Mouse (Mus musculus) cerebellum, adult 8-10 months (tissue): ENCODE measurements around the gene Tnfsf18.

Experiments used
- DNase-seq: peaks from one replicate; pipeline ENCODE4 v3.0.0; 2022

The Tnfsf18 gene

DNA sequence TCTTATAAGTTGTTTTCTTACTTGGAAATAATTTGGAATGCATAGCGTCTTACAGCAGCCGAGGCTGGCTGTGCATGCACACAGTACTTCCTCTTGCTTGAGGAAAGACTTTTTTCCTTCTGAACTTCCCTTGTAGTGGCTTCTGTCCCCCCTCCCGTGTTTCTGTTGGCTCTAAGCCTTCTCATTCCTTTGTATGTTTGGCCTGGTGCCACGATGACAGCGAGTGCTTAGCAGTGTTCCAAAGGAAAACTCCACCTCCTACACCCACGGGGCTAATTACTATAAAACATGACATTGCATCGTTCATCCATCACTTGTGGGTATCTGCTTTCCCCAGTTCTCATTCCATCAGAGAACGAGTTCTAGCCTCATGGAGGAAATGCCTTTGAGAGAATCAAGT lies at the start of gene Tnfsf18:
Tnfsf18 (plus strand) TSS at position 313 of the 400 bp plus-strand sequence.
- no peak for DNase-seq

DNA sequence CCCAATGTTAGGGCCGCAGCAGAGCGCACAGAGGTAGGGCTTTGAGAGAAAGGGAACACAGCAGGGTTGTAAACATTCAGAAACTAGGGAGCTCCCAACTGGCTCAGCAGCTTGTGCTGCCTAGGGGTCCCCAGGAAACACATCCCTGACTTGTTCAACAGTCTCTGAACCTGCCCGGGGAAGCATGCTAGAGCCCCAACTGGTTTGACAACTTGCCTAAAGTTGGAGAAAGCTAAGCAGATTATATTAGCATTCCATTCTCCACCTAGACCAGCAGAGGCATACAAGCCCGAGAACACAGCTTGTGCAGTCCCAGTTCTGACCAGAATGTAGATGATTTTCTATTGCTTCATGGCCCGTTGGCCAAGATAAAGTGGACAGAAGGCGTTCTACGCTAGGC lies 49.6 kb upstream of the Tnfsf18 start:
- no peak for DNase-seq

DNA sequence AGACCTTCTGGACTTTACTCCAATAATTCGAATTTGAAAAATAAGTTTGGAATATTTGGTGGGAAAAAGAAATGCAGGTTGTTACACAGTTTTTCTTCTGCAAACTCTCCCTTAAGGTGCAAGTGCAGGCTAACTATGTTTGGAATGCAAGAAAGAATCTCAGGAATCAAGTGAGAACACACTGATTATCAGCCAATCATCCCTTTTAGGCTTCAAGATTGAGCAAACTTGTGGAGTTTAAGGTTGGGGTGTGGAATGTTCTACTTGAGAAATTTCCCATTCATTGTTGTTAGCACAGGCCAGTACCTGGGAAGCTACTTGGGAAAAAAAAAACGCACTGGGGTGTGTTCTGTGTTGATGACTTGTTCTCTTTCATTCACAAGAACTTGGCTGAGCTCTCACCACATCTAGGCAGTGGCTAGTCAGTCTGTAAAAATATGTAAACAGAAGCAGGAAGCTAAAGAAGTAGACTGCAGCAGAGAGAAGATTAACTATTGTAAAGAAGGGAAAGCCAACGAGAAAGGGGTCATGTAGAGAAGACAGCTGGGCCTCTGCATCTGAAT lies 42.7 kb upstream of the Tnfsf18 start:
- DNase-seq: no peak

DNA sequence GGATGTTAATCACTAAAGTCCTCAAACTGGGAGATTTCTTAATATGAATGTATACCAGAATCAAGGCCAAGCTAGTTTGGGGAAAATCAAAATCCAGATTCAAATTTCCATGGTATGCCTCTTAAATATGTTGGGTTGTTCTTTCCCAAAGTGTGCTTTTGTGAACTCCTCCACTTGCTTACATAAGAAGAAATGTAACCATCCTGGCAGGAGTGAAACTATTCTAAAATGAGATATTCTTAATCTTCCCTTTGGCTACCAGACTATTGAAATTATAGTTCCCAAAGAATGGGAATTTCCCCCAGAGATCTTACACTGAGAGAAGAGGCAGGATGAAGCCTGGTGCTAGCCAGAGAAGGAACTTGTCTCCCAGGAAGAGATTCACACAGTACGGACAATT lies 42.2 kb upstream of the Tnfsf18 start:
- no peak for DNase-seq

DNA sequence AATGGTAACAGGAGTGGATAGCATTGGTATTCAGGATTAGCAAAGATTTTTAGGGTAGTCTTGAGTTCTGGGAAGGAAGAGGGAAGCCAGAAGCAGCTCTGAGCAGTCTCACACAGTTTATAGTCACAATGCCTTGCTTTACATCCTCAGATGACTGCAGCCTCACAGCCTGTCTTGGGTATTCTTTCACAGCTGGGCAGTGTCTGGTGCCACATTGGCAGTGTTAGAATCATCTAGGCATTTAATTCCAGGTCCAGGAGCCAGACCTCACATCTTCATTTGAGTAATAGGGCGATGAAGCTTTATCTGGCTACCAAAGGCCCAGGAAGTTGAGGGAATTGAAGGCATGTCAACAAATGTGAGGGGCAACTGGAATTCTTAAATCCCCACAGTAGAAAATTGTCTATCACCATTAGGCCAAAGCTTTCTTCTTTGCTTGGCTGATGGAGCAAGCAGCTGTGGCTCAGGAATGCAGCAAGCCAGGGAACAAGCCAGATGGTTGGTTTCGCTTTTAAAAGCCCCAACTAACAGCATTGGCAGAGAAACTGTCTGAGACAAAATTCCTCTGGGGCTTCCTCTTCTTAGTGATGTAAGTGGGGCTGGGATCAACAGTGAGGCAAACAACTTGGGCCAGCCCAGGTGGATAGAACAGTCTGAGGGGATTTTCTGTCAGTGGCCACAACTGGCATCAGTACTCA lies 30.9 kb upstream of the Tnfsf18 start:
- no peak for DNase-seq

DNA sequence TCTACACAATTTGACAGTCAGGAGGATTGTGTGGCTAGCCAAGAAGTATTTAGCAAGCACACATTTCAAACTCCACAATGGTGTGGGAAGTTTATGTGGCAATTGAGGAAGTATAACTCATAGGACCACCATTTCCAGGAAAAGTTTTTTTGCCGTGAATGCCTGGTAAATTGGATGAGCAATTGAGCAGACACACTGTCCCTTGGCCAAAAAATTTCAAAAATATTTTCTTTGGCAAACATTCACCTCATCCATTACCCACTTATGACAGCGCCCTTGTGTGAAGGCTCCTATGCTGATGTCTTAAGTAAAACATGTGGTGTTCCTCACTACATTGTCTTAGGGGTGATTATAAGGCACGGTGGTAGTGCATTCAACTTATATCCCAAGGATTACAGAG lies 17.2 kb upstream of the Tnfsf18 start:
- DNase-seq: no peak

DNA sequence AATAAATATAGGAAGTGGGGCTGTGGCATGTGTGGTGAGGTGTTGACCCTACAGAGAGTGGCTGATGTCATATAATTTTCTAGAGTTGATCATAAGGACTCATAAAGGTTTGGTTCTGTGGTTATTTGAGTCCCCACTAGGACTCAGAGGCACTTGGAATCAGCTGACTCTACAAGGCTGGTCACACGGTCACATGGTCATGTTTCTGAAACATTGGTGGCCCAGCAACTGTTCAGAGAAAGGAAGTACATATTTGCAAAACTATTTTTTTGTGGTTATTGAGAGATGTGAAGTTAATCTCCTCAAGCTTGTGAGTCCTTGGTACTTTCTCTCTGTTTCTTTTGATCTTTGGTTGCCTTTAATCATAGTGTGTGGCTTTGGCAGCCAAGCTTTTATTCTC lies 14.6 kb upstream of the Tnfsf18 start:
- no peak for DNase-seq

DNA sequence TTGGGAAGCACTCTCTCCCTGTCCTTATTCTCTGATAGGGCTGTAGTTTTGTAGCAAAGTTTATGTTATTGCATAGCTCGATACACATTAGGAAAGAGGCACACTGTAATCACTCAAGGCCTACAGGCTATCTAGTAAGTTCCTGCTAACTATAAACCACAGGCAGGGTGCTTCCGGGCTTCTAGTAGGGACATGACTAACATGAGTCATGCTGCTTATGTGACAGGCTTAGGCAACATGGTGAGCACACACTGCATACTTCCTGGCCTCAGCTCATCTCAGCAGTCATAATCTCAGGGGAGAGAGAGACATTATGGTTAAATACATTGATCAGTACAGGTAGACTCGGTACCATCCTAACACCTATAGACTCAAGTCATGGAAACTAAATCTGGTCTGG lies 12.2 kb upstream of the Tnfsf18 start:
- DNase-seq: no peak

DNA sequence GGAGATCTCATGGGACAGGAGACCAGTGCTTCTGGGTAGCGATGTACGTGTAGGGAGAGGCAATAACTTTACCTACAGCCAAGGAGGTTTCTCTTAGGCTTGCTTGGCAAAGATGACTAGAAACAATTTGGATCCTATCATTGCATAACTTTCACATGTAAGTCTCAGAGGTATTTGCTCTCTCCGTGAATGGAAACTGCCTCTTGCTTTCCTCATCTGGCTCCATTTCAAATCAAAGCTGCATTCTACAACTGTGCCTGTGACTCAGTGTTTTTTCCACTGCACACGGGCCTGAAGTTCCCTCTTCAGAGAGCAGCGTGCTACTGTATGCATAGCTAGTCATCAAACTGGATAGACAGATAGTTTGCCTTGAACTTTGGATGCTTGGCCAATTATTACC lies 7.4 kb upstream of the Tnfsf18 start:
- no peak for DNase-seq

DNA sequence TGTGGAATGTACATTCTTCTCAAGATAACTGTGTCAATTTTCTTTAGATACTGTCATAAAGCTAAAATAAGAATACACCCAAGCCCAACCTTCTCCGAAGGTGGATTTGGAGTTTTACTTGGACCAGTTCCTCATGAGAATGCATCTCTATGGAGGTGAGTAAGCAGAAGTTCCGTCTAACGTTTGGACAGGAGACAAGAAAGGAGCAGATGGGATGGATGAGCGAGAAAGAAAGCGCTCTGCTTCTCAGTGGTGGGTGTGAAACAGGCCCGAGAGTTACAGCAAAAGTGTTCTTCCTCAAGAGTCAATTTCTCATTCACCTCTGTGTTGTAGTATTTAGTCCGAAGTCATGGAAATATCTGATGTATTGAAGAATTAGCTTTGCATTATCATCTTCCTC lies 2.7 kb upstream of the Tnfsf18 start:
- peak; percentile 9 for DNase-seq

DNA sequence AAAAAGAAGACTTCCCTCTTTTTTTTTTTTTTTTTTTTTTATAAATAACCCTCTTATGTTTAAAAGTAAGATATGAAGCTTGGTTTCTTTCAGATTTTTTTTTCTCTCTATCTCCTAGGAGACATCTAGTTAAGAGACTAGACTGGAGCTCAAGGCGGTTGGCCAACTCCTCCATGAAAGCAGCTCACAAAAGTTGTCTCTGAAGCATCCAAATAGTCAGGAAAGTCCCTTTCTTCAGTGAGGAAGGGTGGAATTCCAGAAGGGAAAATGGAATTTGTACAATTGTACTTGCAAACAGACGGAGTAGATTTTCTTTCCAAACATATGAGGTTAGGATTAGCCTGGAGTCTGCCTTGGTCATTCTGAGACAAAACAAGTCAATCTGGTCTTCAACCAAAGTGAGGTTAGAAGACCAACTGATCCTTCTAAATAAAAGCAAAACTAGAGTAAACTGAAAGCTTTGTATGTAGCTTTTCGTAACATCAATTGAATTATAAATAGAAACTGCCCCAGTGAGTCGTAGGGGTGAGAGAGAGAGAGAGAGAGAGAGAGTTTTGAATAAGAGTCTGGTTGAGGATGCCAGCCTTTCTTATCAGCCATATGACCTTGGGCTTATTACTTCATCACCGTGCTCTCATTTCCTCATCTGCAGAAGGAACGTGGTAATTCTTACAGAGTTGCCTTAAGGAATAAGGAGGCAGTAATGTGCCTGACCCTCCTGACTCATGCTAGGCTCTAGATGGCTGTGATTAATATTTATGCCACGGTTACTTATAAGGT lies 2.6 kb downstream of the Tnfsf18 start:
- DNase-seq: no peak

DNA sequence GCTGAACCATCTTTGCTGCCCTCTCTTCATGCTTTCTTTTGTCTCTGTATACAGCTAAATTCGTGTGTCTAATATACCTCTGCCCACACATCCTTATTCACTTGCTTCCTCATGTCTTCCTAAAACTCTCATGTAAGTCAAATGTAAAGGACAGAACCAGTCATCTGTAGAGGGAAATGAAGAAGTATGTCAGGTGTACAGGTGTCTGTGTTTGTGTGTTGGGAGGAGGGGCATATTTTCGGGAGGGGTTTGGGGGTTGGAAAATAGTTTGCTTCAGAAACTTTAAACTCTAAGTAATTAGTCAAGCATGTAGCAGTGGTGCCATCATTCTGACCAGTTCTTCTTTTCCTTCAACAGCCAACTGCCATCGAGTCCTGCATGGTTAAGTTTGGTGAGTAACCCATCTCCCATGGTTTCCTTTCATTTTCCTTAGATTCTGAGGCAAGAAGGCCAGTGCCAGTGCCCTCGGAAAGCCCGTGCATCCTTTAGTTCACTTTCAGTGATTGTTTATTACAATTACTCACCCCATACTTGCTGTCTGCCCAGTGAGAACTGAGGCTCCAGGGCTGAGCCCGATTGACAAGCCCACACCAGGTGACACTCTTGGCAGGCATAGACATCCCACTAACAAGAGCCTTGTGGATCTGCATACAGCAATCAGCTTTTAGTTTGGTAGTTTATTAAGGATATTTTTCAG lies 5.8 kb downstream of the Tnfsf18 start:
- no peak for DNase-seq

DNA sequence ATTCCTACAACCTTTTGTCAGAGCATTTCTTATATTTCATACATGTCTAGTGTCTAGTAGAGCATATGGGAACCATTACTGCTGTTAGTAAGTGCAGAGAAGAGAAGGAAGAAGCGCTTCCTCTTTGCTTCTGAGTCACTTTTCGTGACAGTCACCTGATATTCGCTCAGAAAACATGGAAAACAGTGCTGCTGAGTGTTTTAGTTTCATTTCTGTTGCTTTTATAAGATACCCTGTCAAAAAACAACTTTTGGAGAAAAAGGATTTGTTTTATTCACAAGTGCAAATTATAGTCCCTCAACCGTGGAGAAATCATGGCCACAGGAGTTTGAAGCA lies 6.3 kb downstream of the Tnfsf18 start:
- no peak for DNase-seq

DNA sequence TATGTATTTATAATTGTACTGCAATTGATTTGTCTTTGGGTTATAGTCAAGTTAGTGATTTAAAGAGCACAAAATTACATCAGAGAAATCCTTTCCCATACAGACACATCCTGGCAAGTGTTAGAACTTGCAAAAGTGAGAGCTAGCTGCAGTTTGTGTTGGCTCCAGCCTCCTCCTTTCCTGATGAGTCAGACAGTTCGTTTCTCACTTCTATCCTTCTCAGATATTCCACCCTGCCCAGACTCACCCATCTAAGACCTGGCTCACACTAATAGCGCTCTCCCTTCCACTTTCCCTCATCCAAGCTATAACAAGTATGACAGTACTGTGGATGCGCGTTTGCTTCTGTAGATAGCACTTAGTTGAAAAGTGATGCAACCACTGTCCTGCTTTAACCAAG lies 11.9 kb downstream of the Tnfsf18 start:
- no peak for DNase-seq

DNA sequence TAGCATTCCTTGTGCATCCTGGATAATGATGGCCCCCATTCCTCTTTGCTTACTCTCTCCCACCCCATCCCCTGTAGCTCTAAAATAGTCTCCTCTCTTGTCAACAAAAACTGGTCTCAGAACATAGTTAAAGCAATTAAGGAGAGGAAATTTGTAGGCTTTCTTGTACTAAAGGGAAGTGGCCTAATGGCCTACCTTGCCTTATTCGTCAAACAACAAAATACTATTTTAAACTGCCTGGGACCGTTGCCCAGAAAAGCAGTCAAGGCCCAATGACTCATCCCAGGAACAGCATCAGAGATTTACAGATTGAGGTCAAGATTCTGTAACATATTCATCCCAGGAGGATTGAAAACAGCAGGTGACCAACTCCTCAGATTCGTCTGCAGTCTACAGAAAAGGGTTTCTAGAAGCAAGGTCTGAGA lies 13.2 kb downstream of the Tnfsf18 start:
- peak; percentile 40 for DNase-seq

DNA sequence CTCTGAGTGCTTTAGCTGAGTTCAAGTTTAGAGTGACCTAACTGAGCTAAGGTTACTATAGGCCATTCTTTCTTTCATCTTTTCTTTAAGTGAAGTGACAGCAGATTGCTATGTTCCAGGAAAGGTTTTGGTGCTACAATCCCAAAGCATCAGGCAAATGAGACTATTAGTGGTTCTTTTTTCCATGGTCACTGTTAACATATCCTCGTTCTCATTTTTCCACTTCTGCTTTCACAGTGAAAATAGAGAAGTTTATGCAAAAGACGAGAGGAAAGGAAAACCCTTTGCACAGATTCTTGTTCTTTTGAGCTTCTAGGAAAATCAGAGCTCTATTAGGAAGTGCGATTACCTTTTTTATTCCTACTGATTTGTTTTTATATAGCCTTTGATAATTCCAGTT lies 22.9 kb downstream of the Tnfsf18 start:
- DNase-seq: no peak

DNA sequence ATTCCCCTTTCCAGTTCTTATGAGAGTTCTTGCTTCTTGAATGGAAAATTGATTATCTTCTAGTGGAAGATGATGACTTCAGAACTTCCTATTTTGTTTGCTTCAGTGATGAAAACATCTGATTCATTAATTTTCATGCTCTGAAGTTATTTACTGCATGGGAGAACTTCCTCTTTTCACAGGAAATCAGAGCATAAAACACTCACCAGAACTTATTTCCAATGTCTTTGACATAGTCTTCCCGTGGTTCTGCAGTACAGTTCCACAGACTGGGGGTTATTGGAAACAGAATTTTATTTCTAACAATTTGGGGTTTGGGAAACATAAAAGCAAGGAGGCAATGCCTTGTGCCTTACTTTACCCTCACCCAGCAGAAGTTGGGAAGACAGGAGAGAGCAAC lies 25.8 kb downstream of the Tnfsf18 start:
- no peak for DNase-seq

DNA sequence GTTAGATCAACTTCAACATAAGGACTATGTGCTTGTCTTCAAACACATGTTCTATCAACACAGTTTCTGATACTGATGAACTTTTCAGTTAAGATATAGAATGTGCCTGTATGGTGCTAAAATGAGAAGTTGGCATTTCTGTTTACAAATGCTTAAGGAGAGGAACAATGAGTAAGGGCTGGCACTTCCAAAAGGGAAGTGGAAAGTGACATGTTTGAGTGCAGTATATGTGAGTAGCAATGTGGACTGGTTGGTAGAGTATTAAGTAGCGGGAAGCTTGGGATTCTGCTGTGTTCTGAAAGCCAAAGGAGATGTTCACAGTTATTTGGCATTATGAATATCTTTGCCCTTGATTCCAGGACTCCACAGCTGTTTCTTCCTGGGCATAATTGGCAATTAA lies 33.7 kb downstream of the Tnfsf18 start:
- DNase-seq: no peak

DNA sequence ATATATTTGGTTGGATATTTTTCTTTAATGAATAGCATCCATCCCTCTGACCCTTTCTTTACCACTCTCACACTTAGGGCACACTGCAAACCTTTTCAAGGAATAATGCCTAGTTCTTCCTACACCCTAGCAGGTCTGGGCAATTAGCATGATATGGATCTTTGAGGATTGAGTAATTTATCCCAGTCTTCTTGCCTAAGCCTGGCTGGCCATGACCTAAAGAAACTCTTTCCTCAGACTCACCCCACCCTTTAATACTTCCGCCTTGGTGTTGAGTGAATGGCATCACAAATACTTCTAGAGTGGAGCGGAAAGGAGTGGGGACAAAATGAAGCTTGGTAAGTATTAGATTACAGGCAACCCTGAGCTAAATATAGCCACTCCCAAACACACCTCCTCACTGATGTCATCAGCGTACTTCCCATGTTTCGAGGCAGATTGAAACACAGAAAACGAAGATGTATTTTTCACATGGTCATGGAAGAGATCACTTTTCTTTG lies 56.2 kb downstream of the Tnfsf18 start:
- DNase-seq: no peak

DNA sequence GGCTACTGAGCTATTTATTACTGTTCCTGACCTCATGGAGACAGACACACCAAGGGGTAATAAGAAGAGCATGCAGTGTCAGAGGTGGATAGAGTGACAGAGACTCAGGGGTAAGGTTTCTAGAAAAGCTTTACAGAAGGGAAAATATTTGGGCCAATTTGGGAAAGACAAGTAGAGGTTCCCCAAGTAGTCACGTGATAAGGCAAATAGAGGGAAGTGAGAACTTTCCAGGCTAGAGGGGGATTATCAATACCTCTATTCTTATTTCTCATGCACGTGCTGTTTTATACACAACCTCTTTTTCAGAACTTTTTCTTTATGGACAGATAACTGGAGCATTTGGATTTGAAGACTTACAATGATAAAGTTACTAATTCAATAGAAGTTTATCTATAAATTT lies 57.6 kb downstream of the Tnfsf18 start:
- no peak for DNase-seq
